Mouse (Mus musculus) brain, embryonic 14.5 days (tissue): ENCODE data around the gene Krtcap2.

ENCODE experiments used
- CTCF ChIP-seq: fragments of 200-500 bp; IDR thresholded peaks from 2 replicates; pipeline ENCODE4 v1.5.1; 2012; ENCODE audit warnings: inconsistent platforms, mild to moderate bottlenecking, moderate library complexity, borderline replicate concordance; ENCODE audit not compliant: insufficient read depth, insufficient read length; ENCODE audit errors: extremely low read depth
- POLR2A ChIP-seq: fragments of 200-500 bp; IDR thresholded peaks from 2 replicates; pipeline ENCODE4 v1.6.1; 2012; ENCODE audit warnings: mild to moderate bottlenecking, inconsistent platforms, borderline replicate concordance; ENCODE audit not compliant: poor library complexity, insufficient read depth, insufficient read length, severe bottlenecking; ENCODE audit errors: extremely low read depth

DNA sequence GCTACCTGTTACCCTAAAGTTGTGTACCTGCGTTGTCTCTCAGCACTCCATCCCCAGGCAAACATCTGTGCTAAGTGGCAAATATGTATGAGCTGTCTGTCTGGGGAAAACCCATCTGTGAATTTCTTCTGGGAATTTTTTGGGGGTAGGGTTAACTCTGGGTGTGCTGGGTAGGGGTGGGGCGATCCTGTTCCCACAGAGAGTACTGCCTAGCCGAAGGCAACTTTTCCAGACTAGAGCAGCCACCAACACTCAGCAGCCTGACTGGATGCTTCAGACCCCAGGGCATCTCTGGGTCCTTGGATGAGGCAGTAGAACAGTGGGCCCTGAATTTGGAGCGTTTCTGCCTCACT is 36.5 kb downstream of the Krtcap2 start:
- no peak for TF ChIP-seq CTCF
- TF ChIP-seq POLR2A = no peak
